Mouse (Mus musculus): ENCODE results near the gene Tigd3.

DNA sequence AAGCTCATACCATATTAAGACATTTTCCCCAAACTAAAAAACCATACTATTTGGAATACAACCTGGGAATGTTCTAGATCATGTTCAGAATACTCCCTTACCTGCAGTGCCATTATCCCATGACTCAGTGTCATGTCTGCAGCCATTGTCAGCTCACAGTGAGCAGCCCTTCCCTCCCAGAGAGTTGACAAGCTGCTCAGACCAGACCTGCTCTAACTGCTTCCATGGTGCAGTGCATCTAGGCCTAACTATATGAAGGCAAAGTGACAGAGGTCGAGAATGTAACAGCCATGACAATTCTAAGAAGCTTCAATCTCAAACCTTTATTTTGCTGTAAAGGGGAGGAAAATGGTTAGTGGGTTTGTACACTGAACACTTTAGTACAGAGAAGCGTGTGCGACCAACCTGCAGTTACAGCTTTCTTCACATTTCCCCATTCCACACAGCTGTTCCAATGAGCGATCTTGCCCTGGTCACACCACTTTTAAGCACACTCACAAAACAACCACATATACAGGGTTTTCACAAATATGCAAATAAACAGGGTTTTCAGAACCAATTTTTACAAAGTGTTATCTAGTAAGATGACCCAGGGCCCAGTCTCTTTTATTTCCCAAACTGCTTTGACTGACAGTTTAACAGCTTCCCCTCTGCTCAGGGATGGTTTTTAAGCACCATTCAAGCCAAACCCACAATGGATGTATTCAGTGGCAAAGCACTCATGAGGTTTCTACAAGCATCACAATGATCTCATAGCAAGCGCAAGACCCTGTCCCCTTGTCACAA lies 51.8 kb downstream of the Tigd3 start:
- TF ChIP-seq GATA1 (IDR thresholded peaks at IDR 0.05; ENCODE audit: borderline replicate concordance, low read length) (no peak), FLI1 (IDR thresholded peaks at IDR 0.05; ENCODE audit: low read length) (no peak)
